Mouse (Mus musculus): ENCODE results near the gene Rslcan18.

The Rslcan18 gene

DNA sequence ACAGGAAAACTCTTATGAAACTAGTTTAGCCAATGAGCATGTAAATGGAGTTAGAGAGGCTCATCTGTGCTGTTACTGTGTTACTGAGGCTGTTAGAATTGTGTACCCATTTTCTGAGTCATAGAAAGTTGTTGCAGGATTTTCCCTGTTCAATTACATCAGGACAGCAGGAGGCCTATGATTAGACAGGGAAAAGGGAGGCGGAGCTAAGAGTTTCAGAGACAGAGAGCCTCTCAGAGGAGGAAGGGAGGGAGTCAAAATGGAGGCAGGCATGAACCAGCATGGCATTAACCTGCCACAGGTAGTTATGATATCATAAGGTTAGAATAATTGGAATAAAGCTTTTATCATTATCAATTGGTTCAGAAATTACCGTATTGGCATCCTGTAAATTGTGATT is 43.3 kb downstream of the Rslcan18 start:
- DNase-seq (ENCODE audit: low read depth, low spot score) = no peak
- H3K27me3 ChIP-seq (ENCODE audit: control insufficient read depth, insufficient read depth, low read length, poor library complexity, severe bottlenecking) = no peaks in the 10 kb centered on the region; the same call in 1 of the 2 replicates
- H3K36me3 ChIP-seq (ENCODE audit: control insufficient read depth, insufficient read depth, low read length, poor library complexity, severe bottlenecking) = peaks cover 7% of the 10 kb centered on the region; the same call in 1 of the 2 replicates

DNA sequence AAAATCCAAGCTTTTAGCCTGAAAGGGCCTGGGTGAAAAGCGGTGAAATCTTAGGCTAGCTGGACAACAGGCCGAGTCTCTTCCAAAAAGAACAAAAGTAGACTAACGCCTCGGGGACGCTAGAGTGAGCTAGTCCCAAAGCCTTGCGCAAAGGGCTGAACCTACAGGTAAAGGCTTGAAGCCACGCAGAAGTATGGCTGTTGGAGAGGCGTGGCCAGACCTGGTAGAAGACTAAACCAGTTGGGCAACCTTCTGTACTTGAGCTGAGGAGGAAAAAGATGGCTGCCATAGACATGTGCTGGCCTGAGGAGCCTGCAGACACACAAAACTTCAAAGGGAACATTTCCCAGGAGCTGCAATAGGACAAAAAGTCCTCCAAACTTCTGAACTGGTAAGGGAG is 50.7 kb downstream of the Rslcan18 start:
- Histone ChIP-seq H3K27me3 (ENCODE audit: control insufficient read depth, insufficient read depth, low read length, poor library complexity, severe bottlenecking) (no peaks in the 10 kb centered on the region), H3K36me3 (ENCODE audit: control insufficient read depth, insufficient read depth, low read length, poor library complexity, severe bottlenecking) (no peaks in the 10 kb centered on the region)
- no peak for DNase-seq (ENCODE audit: low read depth, low spot score)

DNA sequence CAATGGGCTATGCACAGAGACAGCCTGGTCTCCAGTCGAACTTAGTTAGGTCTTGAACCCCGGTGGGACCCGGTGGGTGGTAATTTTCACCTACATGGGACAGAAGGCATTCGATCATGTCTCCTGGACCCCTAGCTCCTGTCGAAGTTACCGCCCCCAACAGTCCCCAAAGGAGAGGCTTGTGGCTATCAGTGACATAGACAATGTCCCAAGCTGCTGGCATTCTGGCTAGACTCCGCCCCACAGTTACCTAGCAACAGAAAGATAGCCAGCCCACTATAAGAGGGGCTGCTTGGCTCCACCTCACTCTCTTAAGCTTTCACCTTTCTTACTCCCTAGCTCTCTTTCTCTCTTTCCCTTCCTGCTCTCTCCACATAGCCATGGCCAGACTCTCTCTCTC is 53.6 kb downstream of the Rslcan18 start:
- DNase-seq (ENCODE audit: low read depth, low spot score) = no peak
- H3K27me3 ChIP-seq (ENCODE audit: control insufficient read depth, insufficient read depth, low read length, poor library complexity, severe bottlenecking) = no peaks in the 10 kb centered on the region
- no peaks in the 10 kb centered on the region for H3K36me3 ChIP-seq (ENCODE audit: control insufficient read depth, insufficient read depth, low read length, poor library complexity, severe bottlenecking)

DNA sequence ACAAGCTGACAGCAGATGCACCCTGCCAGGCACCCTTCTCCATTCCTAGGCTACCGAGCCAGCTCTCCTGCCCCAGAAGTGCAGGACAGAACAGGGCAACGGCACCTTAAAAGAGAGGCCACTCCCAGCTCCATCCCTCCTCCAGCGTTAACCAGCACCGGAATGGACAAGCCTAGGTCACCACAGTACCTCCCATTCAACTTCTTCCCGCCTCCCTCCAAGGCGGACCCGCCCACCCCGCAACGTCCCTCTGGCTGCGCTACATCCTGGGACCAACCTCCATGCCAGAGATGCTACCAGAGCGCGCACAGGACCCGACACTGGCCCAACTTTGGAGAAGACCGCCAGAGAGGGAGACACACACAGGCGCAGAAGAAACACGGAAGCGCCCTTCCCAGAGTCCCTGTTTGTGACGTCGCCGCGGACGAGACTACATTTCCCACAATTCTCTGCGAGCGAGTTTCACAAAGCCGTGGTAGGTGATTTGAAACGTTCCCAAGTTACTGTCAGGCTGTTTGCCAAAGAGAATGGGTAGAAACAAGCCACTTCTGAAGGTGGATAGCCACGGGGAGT is 55.2 kb downstream of the Rslcan18 start, which contains the start of gene Zfp712:
Gene Zfp712 (minus strand): TSS at position 385 of the 573 bp plus-strand sequence.
- no peaks in the 10 kb centered on the region for H3K36me3 ChIP-seq (ENCODE audit: control insufficient read depth, insufficient read depth, low read length, poor library complexity, severe bottlenecking)
- DNase-seq (ENCODE audit: low read depth, low spot score) = peak; percentile 90
- H3K27me3 ChIP-seq (ENCODE audit: control insufficient read depth, insufficient read depth, low read length, poor library complexity, severe bottlenecking) = no peaks in the 10 kb centered on the region

GRCm38 (mm10) chr13:67060161-67060785 is 55.8 kb downstream of the Rslcan18 start:
- peak; percentile 3 for DNase-seq (ENCODE audit: low read depth, low spot score)
- Histone ChIP-seq H3K36me3 (ENCODE audit: control insufficient read depth, insufficient read depth, low read length, poor library complexity, severe bottlenecking) (no peaks in the 10 kb centered on the region), H3K27me3 (ENCODE audit: control insufficient read depth, insufficient read depth, low read length, poor library complexity, severe bottlenecking) (no peaks in the 10 kb centered on the region)

Measured in splenic B cell, adult 2 months (primary cell).